Mouse (Mus musculus) ES-E14 (cell line): Measurements from ENCODE around the gene Pkib. TPM values are rescaled to one million over a fixed set of nuclear protein-coding genes. Genes with fewer than 3 reads are reported as not detected.

Experiments
- DNase-seq: peaks from one replicate; pipeline ENCODE4 v3.0.0-alpha.2; 2013; ENCODE audit warnings: low read depth, low spot score
- H3K27ac ChIP-seq: 2 replicates; pipeline ENCODE4 v1.5.1; 2012; ENCODE audit warnings: low read depth, mild to moderate bottlenecking, low read length, moderate library complexity, mixed read lengths; ENCODE audit not compliant: poor library complexity, insufficient read depth, severe bottlenecking
- H3K36me3 ChIP-seq: 2 replicates; pipeline ENCODE4 v1.6.1; 2012; ENCODE audit warnings: mild to moderate bottlenecking, low read length, moderate library complexity, mixed read lengths; ENCODE audit not compliant: control insufficient read depth, poor library complexity, insufficient read depth, severe bottlenecking
- H3K4me1 ChIP-seq, 2 experiments: fragments of 150-350 bp in 1 of 2; sonication (generic) in 1 of 2; 2 replicates each; pipeline ENCODE4 v1.6.1; 2012; ENCODE audit warnings: low read length in 2 of 2, mild to moderate bottlenecking in 1 of 2, mixed read lengths in 1 of 2; ENCODE audit not compliant: control insufficient read depth in 2 of 2, insufficient read depth in 2 of 2, poor library complexity in 1 of 2
- H3K4me3 ChIP-seq, 2 experiments: fragments of 150-350 bp in 1 of 2; sonication (generic) in 1 of 2; 2 replicates each; pipeline ENCODE4 v1.5.1; 2012; ENCODE audit warnings: low read length in 2 of 2, low read depth in 1 of 2, mild to moderate bottlenecking in 1 of 2, mixed read lengths in 1 of 2; ENCODE audit not compliant: insufficient read depth in 1 of 2, poor library complexity in 1 of 2, severe bottlenecking in 1 of 2
- H3K9ac ChIP-seq: 2 replicates; pipeline ENCODE4 v1.6.1; 2012; ENCODE audit warnings: low read depth, mild to moderate bottlenecking, low read length, mixed read lengths; ENCODE audit not compliant: poor library complexity, insufficient read depth, severe bottlenecking
- H3K9me3 ChIP-seq: fragments of 150-350 bp; sonication (generic); 2 replicates; pipeline ENCODE4 v1.6.1; 2012; ENCODE audit warnings: low read depth, mild to moderate bottlenecking, low read length; ENCODE audit not compliant: control insufficient read depth, insufficient read depth
- CHD2 ChIP-seq: IDR thresholded peaks from 2 replicates; pipeline ENCODE4 v1.6.1; 2014; ENCODE audit warnings: mild to moderate bottlenecking, low read depth, low read length, inconsistent platforms
- HCFC1 ChIP-seq: IDR thresholded peaks from 2 replicates; pipeline ENCODE4 v1.6.1; 2012; ENCODE audit warnings: low read length, inconsistent platforms, borderline replicate concordance; ENCODE audit not compliant: insufficient read depth
- MAFK ChIP-seq: IDR thresholded peaks from 2 replicates; pipeline ENCODE4 v1.6.1; 2014; ENCODE audit warnings: mild to moderate bottlenecking, low read depth, low read length, inconsistent platforms; ENCODE audit not compliant: insufficient read depth
- ZC3H11A ChIP-seq: IDR thresholded peaks from 2 replicates; pipeline ENCODE4 v1.6.1; 2012; ENCODE audit warnings: low read depth, mild to moderate bottlenecking, inconsistent platforms, low read length, borderline replicate concordance
- ZNF384 ChIP-seq: IDR thresholded peaks from 2 replicates; pipeline ENCODE4 v1.6.1; 2012; ENCODE audit warnings: low read depth, low read length, inconsistent platforms
- in situ Hi-C, 2 experiments: fragments of 600-800 bp; cut with MboI; formaldehyde crosslinking; loops; one replicate each; pipeline ENCODE4 v1.15.1; 2025; ENCODE audit warnings: low sequenced_read_pairs in 2 of 2, inconsistent platforms in 1 of 2; ENCODE audit not compliant: unreplicated experiment in 2 of 2
- total RNA-seq: library from RNA; depleted of rRNA; stranded (reverse); fragments of 300-350 nt; gene quantifications from 2 replicates; pipeline ENCODE4 v1.2.3, GENCODE M21; 2012; rRNA removed

The Pkib gene
- 0.48 and 0.76 TPM in 2 replicates for total RNA-seq

GRCm38 (mm10) chr10:57631896-57632867, at the start of gene Pkib:
Pkib (plus strand) TSS chr10:57631981.
- Histone ChIP-seq H3K4me1 (no peaks in the 10 kb centered on the region), H3K4me3 (peak within 1 kb of the TSS; percentile 51 to 61), H3K9ac (peak within 1 kb of the TSS; percentile 2; the same call in 1 of the 2 replicates), H3K9me3 (no peaks in the 10 kb centered on the region), H3K36me3 (no peaks in the 10 kb centered on the region), H3K27ac (no peak within 1 kb of the TSS)
- TF ChIP-seq ZC3H11A, result no peak
- DNase-seq, result peak; percentile 29
- in situ Hi-C loops, result no loop called here

- in situ Hi-C loops, result no loop called here
- no peak for DNase-seq
- TF ChIP-seq ZNF384 (no peak), HCFC1 (no peak), MAFK (no peak), CHD2 (no peak), ZC3H11A (no peak)
These were observed 47.9 kb upstream of the Pkib start for GRCm38 (mm10) chr10:57583927-57584326.

GRCm38 (mm10) chr10:57594266-57594665, 37.5 kb upstream of the Pkib start:
- no peak for TF ChIP-seq CHD2
- no peak for TF ChIP-seq ZNF384
- TF ChIP-seq ZC3H11A, result no peak
- TF ChIP-seq HCFC1, result no peak
- no peak for TF ChIP-seq MAFK
- Histone ChIP-seq H3K4me3 (no peak overlapping the region), H3K9me3 (no peaks in the 10 kb centered on the region), H3K36me3 (no peaks in the 10 kb centered on the region), H3K9ac (no peak overlapping the region), H3K4me1 (no peaks in the 10 kb centered on the region), H3K27ac (no peak overlapping the region)
- in situ Hi-C loops, result no loop called here
- no peak for DNase-seq

More at GRCm38 (mm10) chr10:57583927-57584326, 47.9 kb upstream of the Pkib start:
- H3K9ac ChIP-seq, result no peak overlapping the region
- H3K4me3 ChIP-seq, result no peak overlapping the region
- H3K9me3 ChIP-seq, result no peaks in the 10 kb centered on the region
- H3K27ac ChIP-seq, result no peak overlapping the region
- H3K4me1 ChIP-seq, result no peaks in the 10 kb centered on the region
- no peaks in the 10 kb centered on the region for H3K36me3 ChIP-seq

GRCm38 (mm10) chr10:57597172-57597571, 34.6 kb upstream of the Pkib start:
- no peak for TF ChIP-seq MAFK
- Histone ChIP-seq H3K9me3 (no peaks in the 10 kb centered on the region), H3K36me3 (no peaks in the 10 kb centered on the region), H3K4me3 (no peak overlapping the region), H3K9ac (no peak overlapping the region), H3K4me1 (no peaks in the 10 kb centered on the region), H3K27ac (no peak overlapping the region)
- DNase-seq, result no peak
- in situ Hi-C loops, result no loop called here

- no peak for TF ChIP-seq HCFC1
- TF ChIP-seq MAFK, result no peak
- TF ChIP-seq CHD2, result no peak
- TF ChIP-seq ZC3H11A, result no peak
- TF ChIP-seq ZNF384, result no peak
- Histone ChIP-seq H3K4me1 (no peaks in the 10 kb centered on the region), H3K9me3 (no peaks in the 10 kb centered on the region), H3K36me3 (no peaks in the 10 kb centered on the region), H3K4me3 (no peak overlapping the region), H3K27ac (no peak overlapping the region), H3K9ac (no peak overlapping the region)
- in situ Hi-C loops, result no loop called here
- DNase-seq, result no peak
These were observed 28.8 kb upstream of the Pkib start for GRCm38 (mm10) chr10:57602951-57603350.
